Mouse (Mus musculus) hematopoietic stem cell, adult 5-6 weeks (primary cell): ENCODE results near the gene Wdr37. TPM values are rescaled to one million over a fixed set of nuclear protein-coding genes. Genes with fewer than 3 reads are reported as not detected.
"Not testable (repeated sequence)": the region's sequence is repeated elsewhere in the genome, so short reads cannot be mapped to it uniquely, and the experiment has no call there.

ENCODE experiments used
- ATAC-seq, 2 experiments: fragments of 125-278 bp in 1 of 2; replicated peaks in 1 of 2; 2 replicates each; pipeline ENCODE4 v1.8.0; 2016 to 2017; ENCODE audit warnings: inconsistent platforms in 2 of 2, mild to moderate bottlenecking in 2 of 2, moderate number of reproducible peaks in 2 of 2, low read depth in 1 of 2, moderate TSS enrichment in 1 of 2; ENCODE audit not compliant: low FRiP score in 2 of 2, poor library complexity in 2 of 2, severe bottlenecking in 2 of 2, insufficient read depth in 1 of 2, low TSS enrichment in 1 of 2
- total RNA-seq: library from RNA; stranded (forward); fragments of 172-1452, 232-1000 nt; gene quantifications from 2 replicates; pipeline ENCODE4 v1.2.3, GENCODE M21; 2017

Wdr37 gene
- total RNA-seq, 1 experiment from 2014 or later: 28.1 TPM

GRCm38 (mm10) chr13:8849311-8849710 lies 22.4 kb downstream of the Wdr37 start:
- no peak for ATAC-seq

- ATAC-seq: peak; percentile 78 to 88; a peak in 3 of 4 replicates
Observed at GRCm38 (mm10) chr13:8847702-8848101, 24.0 kb downstream of the Wdr37 start.

GRCm38 (mm10) chr13:8842273-8842672 lies 29.4 kb downstream of the Wdr37 start:
- no peak; a peak in 1 of 4 replicates for ATAC-seq

GRCm38 (mm10) chr13:8841846-8842245 lies 29.9 kb downstream of the Wdr37 start:
- not testable (repeated sequence) for ATAC-seq

- ATAC-seq: no peak
Observed at GRCm38 (mm10) chr13:8840941-8841340, 30.8 kb downstream of the Wdr37 start.

GRCm38 (mm10) chr13:8839937-8840336 lies 31.8 kb downstream of the Wdr37 start:
- no peak for ATAC-seq

- ATAC-seq: no peak
Observed at GRCm38 (mm10) chr13:8839111-8839510, 32.6 kb downstream of the Wdr37 start.

GRCm38 (mm10) chr13:8838394-8838793 lies 33.3 kb downstream of the Wdr37 start:
- no peak for ATAC-seq

- no peak for ATAC-seq
Observed at GRCm38 (mm10) chr13:8834573-8834972, 37.1 kb downstream of the Wdr37 start.

- ATAC-seq: no peak
Observed at GRCm38 (mm10) chr13:8831546-8832251, 40.0 kb downstream of the Wdr37 start.

GRCm38 (mm10) chr13:8830696-8831095 lies 41.0 kb downstream of the Wdr37 start:
- ATAC-seq: no peak

GRCm38 (mm10) chr13:8829784-8830183 lies 41.9 kb downstream of the Wdr37 start:
- no peak for ATAC-seq

- no peak for ATAC-seq
Observed at GRCm38 (mm10) chr13:8828946-8829345, 42.8 kb downstream of the Wdr37 start.

GRCm38 (mm10) chr13:8823546-8823945 lies 48.2 kb downstream of the Wdr37 start:
- ATAC-seq: no peak

GRCm38 (mm10) chr13:8823120-8823519 lies 48.6 kb downstream of the Wdr37 start:
- ATAC-seq: no peak

GRCm38 (mm10) chr13:8822201-8822600 lies 49.5 kb downstream of the Wdr37 start:
- ATAC-seq: no peak

GRCm38 (mm10) chr13:8805931-8806330 lies 65.8 kb downstream of the Wdr37 start:
- no peak for ATAC-seq

GRCm38 (mm10) chr13:8800576-8800975 lies 71.1 kb downstream of the Wdr37 start:
- no peak for ATAC-seq

- ATAC-seq: no peak
Observed at GRCm38 (mm10) chr13:8793217-8793616, 78.5 kb downstream of the Wdr37 start.
